Mouse (Mus musculus) cerebellum, adult 11 months (tissue): Measurements from ENCODE around the gene Naa20.
"Not testable (repeated sequence)": the region's sequence is repeated elsewhere in the genome, so short reads cannot be mapped to it uniquely, and the experiment has no call there.

Source experiments
- DNase-seq: peaks from one replicate; pipeline ENCODE4 v3.0.0; 2022

Naa20 gene

DNA sequence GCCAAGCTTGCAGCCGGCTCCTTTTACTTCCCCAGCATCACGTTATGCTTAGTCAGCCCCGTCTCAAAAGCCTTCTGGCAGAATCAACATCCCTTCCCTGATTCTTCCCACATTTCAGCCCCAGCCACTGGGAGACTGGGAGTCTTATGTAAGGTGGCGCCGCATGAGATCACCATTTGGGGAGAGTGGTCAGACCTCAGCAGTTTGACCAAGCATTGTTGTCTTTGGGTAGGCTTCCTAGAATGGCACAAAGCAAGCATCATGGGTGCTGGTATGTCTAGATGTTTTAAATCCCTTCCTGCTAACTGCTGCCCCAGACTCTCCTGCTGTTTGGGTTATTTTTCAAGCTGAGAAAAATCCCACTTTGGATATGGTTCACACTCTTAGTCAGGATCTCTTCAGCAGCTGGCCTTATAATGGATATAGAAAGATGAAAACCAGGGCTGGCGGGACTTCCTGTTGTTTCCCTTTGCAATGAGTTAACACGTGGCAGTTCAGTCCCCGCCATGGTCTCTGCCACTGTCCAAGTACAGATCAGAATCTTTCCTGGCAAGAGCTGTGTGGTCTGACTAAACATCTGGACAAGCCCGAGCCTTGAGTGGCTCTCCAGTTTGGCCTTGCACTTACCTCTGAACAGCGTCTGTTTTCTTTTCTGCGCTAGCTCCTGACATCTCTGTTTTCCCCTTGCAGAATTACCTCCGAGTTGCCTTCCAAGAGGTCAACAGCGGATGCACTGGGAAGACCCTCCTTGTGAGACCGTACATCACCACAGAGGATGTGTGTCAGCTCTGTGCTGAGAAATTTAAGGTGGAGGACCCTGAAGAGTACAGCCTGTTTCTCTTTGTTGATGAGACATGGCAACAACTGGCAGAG, 16.8 kb upstream of the Naa20 start:
- DNase-seq = no peak

DNA sequence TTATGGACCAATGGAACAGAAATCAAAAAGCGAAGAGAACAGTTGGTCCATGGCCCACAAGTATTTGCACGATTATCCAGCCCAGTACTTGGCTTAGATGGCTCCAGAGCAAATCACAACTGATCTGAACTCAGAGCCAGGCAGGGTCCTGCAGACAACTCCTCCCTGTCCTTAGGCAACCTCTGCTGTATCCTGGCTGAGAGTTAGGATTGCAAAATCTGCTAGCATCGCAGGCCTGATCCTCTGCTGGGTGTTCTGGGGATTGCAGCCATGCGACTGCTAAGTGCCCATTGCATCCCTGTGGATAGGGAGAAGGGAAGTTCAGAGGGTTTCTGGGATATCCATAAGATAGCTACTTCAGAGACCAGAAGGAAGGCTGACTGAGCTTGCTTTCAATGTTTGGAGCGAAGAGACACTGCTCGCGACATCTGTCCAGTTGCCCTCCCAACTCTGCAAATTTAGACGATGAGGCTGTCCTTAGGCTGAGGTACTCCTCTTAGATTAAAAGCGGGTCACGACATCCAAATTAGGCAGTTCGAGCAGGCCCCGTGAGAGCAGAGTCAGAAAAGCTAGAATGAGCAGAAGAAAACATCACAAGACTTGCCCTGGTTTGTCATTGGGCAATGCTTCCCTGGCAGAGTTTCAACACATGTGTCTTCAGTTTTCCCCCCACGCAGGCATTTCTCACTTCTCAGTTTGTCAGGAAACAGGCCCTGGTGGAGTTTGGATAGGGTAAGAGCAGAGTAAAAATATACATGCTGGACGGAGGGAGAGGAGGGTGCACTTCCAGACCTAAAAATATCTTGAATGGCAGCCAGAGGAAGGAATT, 13.7 kb upstream of the Naa20 start:
- DNase-seq = no peak

DNA sequence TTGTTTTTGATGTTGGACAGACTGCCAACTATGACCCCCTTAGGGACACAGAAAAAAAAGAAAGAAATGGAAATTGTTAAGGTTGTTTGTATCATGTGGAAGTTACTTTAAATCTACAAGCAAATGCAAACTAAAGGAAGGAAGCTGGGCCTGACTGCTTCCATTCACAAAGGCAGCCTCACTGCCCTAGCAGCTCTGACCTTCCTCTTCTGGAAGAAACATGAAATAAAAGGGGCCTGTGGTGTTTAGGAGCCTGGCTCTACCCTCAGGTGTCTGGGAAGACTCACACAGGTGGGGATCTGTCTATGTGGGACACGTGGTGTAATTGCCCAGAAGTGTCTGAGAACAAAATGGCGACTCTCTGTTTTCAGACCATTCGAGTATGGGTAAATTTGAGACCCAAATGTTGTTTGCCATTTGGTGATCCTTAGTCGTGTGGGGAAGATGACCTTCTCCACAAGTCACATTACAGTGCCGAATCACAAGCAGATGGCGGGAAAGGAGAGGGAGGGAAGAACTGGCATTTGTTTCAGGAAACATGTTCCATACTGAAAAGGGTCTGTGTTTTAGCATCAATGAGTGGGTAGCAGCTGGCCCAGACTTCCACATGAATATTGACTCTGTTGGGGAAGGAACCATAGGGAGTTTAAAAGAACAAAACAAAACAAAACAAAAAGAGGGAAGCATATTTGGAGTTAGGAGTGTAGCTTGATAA, 13.0 kb upstream of the Naa20 start:
- DNase-seq = no peak

DNA sequence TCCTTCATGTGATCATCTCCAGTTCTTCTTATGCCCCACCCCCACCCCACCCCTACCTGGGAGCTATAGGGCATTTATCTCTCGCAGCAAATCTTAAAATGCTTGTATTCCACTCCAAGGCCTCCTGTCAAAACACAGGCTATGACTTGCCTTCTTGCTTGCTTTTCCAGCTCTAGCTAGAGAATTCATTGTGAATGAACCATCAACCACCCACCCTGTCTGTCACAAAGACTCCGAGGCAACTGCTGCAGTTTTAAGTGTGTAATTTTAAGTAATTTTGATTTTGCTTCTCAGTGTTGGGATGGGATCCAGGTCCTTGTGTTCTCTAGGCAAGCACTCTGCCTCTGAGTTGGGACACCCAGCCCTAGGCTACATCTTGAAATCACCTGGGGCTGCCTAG, 11.3 kb upstream of the Naa20 start:
- no peak for DNase-seq

DNA sequence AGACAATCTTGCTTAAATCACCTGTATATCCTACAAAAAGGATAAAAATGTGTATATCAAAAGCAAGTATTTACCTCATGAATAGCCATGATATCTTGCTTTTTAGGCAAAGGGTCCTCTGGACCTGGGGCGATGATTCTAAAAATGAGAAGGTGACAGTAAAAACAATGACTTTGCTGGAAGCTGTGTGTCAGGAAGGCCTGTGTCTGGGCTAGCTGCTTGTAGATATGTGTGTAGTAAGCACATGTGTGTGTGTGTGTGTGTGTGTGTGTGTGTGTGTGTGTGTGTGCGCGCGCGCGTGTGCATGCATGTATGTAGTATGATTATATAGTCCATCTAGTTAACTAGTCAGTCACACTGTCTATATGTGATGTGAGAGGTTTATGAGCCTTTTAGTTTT, 8.1 kb upstream of the Naa20 start:
- no peak for DNase-seq

DNA sequence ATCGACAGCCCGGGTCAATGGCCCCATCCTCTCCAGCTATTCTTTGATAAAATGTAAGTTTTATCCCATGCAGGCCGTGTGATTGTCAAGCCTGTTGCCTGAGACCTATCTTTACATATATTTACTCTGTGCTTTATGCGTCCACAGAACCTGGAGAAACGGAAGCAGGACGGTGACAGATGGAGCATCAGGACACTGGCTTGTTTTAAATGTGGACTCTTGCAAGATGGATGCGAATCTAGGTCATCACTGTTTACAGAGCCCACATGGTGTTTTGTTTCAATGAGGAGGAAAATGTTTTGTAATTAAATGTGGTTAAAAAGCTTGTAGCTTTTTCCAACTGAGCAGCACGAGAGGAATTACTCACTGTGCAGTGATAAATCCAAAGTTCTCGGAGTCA, 3.8 kb upstream of the Naa20 start:
- DNase-seq = peak; percentile 58

DNA sequence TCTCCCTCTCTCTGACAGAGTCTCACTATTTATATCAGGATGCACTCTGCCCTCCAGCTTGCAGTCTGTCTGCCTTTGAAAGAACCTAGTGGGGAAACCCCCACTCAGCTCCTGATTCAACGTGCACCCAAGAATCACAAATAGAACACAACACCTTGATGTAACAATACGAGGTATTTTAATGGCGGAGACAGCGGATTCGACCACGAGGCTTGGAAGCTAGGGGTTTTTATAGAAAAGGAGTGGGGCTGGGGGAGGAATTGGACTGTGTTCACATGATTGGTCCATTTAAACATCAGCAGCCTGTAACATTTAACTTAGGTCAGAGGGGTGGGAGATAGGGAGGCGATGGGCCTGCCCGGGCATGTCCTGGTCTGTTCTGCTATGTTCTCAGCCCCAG, 1.6 kb upstream of the Naa20 start:
- not testable (repeated sequence) for DNase-seq

DNA sequence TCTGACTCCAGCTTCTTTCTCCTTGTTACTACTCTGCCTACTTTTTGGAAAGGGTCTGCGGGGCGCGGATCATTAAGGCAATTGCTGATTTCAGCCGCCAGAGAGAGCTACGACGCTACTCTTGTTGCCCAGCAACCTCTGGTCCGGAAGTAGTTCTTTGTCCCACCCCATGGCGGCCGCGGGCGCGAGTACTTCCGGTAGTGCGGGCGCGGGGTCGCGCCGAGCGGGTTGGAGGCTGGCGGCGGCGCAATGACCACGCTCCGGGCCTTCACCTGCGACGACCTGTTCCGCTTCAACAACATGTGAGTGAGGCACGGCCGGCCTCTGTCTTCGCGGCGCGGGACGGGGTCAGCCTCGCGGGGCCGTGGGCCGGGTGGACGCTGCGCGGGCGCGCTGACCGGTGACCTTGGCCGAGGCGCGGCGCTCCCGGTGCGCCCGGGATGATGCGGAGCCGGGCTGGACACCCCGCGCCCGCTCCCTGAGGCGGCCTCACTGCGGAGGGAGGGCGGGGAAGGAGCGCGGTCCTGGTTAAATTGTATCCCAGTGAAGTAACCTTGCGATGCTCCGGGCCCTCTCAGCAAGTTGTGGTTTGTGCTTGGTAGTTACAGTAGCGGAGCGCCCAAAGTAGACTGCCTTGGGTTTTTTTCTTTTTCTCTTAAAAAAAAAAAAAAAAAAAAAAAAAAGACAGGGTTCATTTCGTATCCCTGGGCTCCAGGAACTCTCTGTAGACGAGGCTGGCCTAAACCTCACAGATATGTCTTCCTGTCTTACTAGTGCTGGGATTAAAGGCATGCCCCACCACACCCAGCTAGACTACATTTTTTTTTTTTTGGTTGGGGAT, 1.4 kb downstream of the Naa20 start:
- DNase-seq = peak; percentile 88

DNA sequence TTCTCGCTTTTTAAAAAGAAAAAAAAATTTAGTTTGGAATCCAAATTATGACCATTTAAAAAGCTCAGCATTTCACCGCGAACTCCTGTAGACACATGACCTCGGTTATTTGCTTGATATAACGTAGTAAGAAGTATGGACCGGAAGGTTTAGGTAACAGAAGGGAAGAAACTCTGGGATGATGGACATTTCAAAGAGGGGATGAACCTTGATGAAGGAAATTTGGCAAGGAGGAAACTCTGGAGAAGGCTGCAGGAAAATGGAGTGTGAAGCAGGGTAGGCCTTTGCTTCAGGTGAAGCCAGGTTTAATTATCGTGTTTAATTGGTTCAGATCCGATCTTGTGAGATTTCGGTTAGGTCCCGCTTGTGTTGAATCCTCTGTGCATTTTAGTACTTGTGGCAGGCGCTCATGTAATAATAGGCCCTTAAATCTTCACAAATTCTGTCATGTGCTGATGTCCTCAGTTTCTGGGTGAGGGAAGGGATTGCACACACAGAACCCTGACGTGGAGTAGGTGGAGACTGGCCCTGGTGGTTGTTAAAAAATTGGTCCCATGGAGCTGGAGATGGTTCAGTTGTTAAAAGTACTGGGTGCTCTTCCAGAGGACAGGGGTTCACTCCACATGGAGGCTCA, 2.2 kb downstream of the Naa20 start:
- DNase-seq = no peak

DNA sequence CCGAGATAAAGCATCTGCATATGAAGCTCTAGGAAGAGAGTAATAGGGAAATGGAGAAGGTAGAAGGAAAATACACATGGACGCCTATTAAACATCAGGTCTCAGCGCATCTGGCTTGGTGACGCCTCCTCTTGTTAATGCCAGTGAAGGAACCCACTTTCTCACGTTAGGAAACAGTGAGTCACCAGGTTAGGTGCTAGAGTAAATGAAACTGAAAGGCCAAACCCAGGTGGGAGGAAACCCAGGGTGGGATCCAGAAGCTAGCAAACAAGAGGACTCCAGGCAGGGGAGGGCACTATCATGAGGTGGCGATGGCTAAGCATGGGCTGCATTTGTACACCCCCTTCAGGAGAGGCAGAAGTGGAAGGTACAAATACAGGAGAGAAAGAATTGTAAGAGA, 3.3 kb downstream of the Naa20 start:
- no peak for DNase-seq

DNA sequence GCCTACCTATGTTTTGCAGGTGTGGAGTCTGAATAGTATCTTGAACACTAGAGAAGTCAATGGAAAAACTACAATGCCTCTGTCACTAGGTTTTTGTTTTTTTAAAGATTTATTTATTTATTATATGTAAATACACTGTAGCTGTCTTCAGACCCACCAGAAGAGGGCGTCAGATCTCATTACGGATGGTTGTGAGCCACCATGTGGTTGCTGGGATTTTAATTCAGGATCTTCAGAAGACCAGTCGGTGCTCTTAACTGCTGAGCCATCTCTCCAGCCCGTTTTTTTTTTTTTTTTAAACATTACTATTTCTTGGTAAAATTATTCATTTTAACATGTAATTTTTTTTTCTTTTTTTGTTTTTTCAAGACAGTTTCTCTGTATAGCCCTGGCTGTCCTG, 4.0 kb downstream of the Naa20 start:
- DNase-seq = not testable (repeated sequence)

DNA sequence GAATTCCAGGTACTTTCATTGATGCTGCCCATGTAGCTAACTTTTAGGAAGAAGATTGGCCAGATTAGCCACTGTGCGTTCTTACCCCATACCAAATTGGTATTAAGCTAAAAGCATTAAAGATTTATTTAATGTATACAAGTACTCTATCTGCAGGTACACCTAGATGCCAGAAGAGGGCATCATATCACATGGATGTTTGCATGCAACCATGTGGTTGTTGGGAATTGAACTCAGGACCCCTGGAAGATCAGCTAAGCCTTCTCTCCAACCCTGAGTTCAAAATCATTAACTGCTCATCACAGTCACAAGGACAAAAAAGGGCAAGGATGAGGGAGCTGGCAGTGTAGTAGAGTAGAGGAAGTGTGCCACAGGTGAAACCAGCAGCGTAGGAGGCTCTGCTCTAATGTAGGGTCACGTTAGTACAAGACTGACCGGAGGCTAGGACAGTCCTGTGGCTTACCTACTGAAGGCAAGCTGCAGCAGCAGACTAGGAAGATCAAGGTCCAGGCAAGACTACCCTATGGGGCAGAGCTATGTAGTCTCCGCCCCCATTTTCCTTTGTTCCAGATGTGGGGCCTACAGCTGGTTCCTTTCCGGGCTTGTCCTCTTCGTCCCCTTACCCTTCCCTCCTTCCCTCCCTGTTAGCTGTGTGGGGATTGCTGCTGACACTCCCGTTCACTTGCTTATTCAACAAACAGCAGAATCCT, 19.2 kb downstream of the Naa20 start:
- DNase-seq = no peak

DNA sequence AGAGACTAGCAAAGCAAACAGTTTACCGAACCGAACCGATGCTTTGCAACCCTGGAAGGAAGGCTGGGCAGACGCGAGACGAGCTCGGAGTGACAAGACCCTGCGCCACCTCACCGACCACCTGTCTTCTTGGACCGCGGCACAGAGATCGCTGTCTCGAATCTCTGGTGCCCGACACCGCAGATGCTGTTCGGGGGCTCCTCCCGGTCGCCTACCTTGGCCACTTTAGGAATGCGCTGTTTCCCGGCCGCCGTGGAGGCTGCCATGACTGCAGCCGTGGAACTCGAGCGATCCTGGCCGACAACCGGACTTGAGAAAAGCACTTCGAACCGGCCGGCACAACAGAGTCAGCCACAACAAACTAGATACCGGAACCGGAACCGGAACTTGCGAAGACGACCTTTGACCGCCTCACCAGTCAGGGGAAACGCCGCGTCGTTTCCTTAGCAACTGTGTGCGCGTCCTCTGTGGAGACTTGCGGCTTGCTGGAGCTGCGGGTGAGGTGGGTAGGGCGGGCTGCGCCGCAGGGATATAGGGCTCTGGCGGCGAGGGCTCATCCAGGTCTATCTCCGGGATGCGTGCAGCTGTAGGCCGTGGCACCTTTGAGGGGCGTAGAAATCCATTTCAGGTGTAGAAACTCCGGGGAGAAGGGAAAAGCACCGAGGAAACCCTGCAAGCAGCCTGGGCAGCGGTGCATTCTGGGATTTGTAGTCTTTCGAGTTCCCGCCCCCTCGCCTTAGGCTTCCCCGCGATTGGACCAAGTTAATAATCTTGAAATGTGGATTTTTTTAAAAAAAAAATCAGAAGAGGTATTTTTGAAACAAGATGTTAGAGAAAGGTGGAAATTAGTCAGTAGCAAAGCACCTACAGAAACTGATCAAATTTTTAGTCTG, 32.7 kb downstream of the Naa20 start, which contains the start of the genes Cfap61 and Crnkl1:
Gene Cfap61 (plus strand): TSS at position 446 of the 893 bp plus-strand sequence.
Gene Crnkl1 (minus strand): TSS at position 676 of the 893 bp plus-strand sequence.
- peak; percentile 90 for DNase-seq

DNA sequence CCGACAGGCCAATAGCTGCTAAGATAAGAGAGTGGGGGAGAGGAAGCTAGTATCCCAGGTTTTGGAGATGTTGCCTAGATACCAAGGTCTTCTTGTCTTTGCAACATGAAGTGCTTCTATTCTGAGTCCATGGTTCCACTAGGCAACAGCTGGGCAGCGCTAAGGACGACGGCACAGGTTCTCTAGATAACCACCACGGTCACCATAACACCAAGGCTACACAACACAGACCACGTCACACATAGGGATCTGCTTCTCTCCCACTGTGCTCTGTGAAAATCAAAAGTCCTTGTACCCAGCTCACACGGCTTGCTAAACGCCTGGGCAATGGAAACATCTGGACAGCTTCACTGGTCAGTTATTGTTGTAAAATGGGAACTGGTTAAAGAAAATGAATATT, 35.1 kb downstream of the Naa20 start:
- DNase-seq = no peak

DNA sequence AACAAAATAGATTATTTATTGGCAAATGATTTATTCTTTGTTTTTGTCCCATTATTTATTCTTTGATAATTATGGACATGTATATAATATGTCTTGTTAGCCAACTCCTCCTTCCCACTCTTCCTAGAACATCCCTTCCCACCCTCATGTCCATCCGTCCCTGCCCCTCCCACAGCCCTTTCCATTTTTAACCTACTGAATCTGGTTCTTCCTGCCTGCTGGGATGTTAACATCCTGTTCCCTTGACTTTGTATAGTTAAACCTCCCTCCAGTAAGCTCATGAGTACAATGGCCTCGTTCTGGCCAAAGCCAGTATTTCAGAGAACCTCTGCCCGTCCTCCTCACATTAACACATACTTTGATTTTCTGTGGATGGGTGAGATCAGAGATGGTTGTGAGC, 39.5 kb downstream of the Naa20 start:
- DNase-seq = no peak

DNA sequence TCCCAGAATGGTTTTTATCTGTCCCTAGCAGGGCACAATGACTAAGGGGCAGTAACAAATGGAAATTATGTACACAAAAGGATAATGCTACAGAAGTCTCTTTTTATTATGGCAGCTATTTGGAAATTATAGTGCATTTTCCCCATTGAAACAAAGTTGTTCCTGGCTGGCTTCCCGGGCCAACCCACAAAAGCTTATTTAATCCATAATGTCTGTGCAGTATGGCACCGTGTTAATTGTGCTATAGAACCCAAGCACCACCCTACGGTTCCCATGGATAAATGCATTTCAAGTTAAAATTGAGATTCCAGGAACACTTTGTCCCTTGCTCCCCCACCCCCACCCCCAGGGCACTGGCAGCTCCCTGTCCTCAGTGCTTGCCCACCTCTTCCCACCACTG, 42.4 kb downstream of the Naa20 start:
- no peak for DNase-seq

DNA sequence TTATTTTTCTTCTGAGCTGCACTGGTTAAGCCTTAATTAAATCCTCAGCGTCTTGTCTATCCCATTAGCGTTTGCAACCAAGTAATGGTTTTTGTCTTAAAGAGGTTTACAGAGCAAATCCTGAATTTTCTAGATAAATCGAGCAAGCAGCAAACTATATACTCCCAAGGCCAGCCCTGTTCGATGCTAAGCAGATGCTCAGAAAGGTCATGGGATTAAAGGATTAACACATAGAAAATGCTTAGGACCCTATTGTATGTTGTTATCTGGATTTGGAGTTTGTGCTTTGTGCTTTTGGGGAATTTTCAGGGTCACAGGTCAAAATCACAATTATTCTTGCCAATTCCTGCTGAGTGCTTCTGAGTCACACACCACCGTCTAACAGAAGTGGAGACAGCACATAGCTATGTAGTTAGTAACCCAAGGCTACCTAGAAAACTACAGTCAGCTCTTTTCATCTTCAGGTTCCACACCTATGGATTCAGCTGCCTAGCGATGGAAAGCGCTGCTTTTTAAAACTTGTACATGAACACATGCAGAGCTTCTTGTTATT, 46.6 kb downstream of the Naa20 start:
- DNase-seq = no peak

DNA sequence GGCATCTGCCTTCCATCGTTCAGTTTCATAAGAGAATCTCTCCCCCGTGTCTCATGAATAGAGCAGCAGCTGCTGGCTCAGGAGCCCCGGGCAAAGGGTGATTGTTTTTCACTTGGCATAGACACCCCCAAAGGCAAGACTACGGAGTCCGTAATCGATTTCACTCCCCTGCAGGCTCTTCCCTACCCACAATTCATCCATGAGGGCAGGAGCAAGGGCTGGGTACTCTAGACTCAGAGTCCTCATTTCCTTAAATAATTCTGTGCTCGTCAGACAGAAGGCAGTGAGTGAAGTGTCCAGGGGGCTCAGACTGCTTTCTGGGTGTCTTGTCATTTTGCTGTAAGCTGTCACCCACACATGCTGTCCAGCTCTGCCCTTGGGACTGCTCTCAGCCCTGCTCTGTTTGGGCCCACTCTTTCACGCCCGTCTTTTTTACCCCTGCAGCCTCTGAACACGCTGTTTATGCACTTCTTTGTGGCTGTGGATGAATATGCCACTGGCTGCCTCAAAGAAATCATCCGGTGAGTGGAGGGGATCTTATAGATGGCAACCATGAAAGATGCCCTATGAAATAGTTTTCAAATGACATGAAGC, 47.7 kb downstream of the Naa20 start:
- DNase-seq = no peak

DNA sequence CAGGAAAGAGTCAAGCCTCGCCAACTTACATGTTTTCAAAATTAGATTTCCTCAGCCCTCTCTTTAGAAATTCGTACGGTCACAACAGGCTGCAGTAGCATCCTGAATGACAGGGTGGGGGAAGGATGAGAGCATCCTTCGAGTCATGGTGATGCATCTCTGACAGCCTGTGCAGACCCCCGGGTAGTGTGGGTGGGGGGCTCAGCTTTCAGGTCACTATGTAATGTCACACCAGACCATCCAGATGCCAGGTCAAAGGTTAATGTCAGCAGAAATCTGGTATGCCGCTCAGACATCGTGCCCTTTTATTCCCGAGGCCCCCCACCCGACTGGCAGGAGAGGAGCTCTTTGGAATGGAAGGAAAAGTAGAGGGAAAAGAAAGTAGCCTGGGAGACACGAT, 48.3 kb downstream of the Naa20 start:
- no peak for DNase-seq
